Mouse (Mus musculus) cerebellum, adult 11-12 months (tissue): ENCODE data around the gene Tpo.

Experiments
- DNase-seq: peaks from one replicate; pipeline ENCODE4 v3.0.0; 2022

Gene Tpo

GRCm38 (mm10) chr12:30069321-30069720 lies 63.1 kb downstream of the Tpo start:
- no peak for DNase-seq

DNA sequence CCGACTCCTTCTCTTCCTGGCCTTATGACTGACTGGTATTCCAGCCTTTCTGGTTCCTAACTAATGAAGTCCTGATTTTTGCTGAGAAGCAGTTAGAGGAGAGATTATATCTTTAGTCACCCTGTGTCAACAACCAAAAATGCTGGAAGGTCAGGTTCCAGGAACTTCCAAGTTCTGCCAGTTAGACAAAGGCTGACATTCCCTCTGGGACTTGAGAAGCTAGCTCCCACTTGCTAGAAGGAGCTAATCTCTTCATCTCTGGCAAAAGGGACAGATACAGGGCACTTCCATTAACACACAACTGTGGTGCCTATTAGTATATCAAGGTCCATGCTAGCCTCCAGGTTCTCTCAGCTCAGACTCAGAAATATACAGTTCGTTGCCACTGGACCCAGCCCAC lies 64.6 kb downstream of the Tpo start:
- DNase-seq: no peak

- no peak for DNase-seq
These were observed 70.3 kb downstream of the Tpo start for GRCm38 (mm10) chr12:30062118-30062505.

- no peak for DNase-seq
These were observed 70.8 kb downstream of the Tpo start for GRCm38 (mm10) chr12:30061503-30062117.

GRCm38 (mm10) chr12:30058044-30058443 lies 74.4 kb downstream of the Tpo start:
- DNase-seq: no peak

GRCm38 (mm10) chr12:30054761-30055540 lies 77.5 kb downstream of the Tpo start:
- DNase-seq: no peak

DNA sequence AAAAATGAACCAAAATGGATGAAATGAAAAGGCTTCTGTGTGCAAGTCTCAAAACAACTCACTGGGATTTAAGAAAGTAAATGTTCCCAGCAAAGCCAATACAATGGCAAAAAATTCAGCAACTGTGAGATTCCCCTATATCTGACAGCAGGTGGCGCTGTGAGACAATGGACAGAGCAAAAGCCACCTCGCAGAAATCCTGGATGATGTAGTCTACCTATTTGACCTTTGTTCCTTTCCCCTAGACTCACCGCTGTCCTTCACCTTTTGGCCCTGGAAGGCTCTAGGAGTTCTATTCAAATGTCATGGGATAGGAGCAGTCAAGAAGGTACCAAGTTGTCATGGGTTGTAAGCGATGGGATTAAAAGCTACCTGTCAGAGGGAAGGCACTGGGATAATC lies 82.2 kb downstream of the Tpo start:
- peak; percentile 22 for DNase-seq

GRCm38 (mm10) chr12:30049818-30050217 lies 82.6 kb downstream of the Tpo start:
- DNase-seq: no peak

DNA sequence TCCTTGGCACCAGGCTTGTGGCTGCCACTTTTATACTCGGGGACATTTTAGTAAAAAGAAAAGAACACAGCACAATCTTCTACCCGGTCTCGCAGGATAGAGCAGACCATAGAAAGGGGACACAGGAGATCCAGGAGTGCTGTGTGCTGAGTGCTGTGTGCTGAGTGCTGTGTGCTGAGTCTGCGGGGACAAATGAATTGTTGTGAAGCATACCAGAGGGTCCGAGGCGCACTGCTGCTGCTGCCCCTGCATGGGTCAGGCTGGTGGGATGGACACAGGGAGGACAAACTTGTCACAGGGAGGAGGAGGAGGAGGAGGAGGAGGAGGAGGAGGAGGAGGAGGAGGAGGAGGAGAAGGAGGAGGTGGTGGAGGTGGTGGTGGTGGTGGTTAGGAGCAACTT lies 83.6 kb downstream of the Tpo start:
- DNase-seq: no peak

DNA sequence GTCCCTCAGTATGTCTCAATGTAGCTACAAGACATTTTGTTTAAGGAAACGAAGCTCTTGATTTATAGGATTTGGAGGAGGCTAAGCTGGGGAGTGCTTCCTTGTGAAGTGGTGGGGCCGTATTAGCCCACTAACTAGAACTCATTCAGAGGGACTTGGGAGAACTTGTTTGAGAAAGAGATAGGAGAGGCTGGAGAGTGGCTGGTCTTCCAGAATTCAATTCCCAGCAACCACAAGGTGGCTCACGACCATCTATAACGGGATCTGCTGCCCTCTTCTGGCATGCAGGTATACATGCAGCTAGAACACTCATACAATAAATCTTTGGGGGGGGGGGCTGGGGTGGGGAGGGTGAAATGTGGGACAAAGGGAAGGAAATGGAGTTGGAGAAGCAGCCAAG lies 92.3 kb downstream of the Tpo start:
- no peak for DNase-seq

- no peak for DNase-seq
These were observed 92.9 kb downstream of the Tpo start for GRCm38 (mm10) chr12:30039565-30039964.

- DNase-seq: no peak
These were observed 95.8 kb downstream of the Tpo start for GRCm38 (mm10) chr12:30036569-30037055.

DNA sequence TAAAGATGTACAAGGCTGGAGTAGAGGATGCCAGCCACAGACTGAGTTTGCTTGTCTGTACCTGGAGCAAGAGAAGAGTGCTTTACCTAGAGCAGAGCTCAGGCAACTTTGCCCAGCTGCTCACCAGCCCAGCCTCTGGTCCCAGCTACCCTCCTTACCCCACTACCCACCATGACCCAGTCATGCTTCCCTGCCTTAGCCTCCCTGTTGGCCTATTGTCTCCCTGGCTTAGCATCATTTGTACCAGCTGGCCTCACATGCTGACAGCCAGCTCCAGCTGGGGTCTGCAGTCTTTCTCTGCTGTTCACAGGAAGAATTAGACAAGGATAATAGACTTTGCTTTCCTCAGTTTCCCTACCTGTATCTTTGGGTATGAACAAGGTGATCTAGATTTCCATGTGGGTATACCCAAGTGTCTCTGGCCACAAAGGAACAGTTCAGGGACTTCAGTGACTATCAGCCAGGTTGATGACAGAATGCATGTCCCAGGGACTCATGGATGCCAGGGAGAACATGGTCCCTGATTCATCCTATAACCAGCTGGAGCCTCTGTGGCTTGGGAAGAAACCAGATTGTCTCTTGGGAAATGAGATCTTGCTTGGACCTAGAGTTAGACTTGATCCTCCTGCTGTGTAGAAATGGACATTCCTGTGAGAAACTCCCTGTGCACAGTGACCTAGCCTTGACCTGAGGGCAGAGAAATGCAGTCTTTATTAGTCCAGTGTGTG lies 96.4 kb downstream of the Tpo start:
- DNase-seq: no peak

- no peak for DNase-seq
These were observed 97.0 kb downstream of the Tpo start for GRCm38 (mm10) chr12:30035406-30035805.

GRCm38 (mm10) chr12:30034681-30035080 lies 97.7 kb downstream of the Tpo start:
- DNase-seq: no peak

DNA sequence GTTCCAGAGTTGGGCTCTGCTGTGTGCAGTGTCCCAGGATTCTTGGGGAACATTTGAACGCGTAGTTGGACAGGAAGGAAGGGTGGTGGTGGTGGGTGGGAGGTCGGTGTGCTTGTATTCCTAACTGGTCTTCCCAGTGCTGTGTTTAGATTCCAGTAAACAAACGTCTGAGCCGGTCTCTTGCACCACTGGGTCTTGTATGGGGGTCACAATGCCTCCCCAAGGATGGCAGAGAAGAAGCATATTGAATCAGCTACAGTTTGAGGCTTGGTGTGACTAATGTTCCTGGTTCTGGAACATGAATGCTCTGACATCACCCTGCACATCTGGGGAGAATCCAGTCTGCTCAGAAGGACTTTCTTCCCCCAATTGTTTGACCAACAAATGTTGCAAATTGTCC lies 101.9 kb downstream of the Tpo start:
- DNase-seq: no peak

DNA sequence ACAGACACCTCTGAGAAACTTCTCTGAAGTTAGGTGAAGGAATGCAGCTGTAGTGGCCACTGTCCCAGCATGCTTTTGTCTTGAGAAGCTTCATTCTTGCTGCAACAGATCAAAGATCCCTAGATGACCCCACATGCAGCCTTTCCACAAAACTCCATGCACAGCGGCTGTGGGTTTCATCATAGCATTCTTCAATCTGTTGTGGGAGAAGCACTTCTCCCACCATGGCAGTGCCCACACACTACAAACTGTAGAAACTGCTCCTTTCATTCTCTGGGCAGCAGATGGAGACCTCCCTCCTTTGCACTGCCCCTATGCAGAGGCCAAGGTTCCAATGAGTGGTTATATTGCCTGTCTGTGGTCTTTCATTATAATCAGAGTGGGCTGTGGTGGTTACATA lies 103.3 kb downstream of the Tpo start:
- DNase-seq: no peak

DNA sequence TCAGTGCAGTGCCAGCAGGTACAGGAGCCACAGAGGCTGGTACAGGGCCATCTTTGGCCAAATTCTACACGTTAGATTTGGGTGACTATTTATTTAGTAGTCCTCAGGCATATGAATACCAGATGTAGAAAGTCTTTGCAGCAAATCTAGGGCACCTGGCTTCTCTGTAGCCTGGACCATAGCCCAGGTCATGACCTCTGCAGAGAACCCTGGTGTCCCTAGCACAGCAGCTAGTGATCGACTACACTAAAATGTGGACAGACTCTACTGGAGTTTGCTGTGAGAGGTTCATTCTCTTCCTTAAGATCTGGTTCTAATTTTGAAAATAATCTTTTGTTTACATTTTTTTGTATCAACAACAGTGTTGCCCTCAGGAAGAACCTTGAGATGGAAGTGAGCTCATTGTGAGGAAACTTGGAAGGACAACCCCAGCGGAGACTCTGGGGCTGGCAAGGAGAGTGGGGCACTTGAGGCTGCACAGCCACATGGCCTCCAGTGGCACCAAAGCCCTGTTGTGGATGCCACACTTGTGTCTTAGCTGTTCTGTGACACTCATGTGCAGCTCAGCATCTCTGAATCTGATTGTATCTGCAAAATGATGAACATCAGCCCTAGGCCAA lies 104.6 kb downstream of the Tpo start:
- no peak for DNase-seq

DNA sequence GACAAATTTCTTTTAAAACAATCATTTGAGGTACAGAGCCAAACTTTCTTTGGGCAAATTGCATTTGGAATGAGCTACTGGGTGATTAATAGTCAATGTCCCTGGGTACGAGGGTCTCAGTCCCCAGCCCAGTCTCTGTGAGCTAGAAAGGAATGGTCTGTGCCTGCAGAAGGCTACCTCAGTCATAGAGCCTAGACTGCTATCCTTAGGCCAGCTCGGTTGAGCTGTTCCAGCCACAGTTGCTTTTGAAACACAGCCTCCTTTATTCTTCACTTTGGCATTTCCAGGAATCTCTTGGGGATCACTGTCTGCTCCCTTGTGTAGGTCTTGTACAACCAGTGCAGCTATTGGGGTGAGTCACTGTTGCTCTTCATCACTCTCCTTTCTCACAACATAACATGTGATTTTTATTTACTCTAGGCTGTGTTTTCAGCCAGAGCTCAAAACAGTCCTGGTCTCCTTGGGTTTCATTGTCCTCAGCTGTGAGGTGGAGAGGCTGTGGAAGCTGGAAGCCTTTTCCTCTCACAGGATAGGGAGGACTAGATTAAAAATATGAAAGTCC lies 108.1 kb downstream of the Tpo start:
- no peak for DNase-seq

- DNase-seq: no peak
These were observed 108.9 kb downstream of the Tpo start for GRCm38 (mm10) chr12:30023491-30023890.

GRCm38 (mm10) chr12:30020447-30020846 lies 112.0 kb downstream of the Tpo start:
- no peak for DNase-seq

DNA sequence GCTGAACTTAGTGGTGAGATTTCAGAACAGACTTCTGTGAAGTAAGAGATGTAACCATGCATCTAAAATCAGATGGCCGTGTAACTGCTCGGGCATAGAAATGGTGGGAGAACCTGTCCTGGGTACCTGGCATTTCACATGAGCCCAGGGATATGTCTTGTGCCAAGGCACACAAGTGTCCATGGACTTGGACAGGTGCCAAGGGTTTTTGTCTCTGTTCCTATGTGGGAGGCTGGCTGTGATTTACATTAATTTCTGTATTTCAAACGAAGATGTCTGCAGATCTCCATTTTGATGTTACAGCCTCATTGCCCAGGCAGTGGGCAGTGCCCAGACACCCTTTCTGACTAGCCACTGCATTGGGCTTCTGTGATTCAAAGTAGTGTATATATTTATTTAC lies 115.3 kb downstream of the Tpo start:
- DNase-seq: no peak

GRCm38 (mm10) chr12:30015501-30015900 lies 116.9 kb downstream of the Tpo start:
- DNase-seq: no peak
